Mouse (Mus musculus) liver, embryonic 16.5 days (tissue): ENCODE data around the gene Fbp1. TPM values are rescaled to one million over a fixed set of nuclear protein-coding genes. Genes with fewer than 3 reads are reported as not detected.
"Not testable (repeated sequence)": the region's sequence is repeated elsewhere in the genome, so short reads cannot be mapped to it uniquely, and the experiment has no call there.

Experiments
- ATAC-seq: fragments of 200-750 bp; cut with Nextera tagmentation; 2 replicates; pipeline ENCODE4 v1.8.0; 2017; ENCODE audit warnings: low read depth, mild to moderate bottlenecking, moderate number of reproducible peaks, moderate library complexity
- H3K27ac ChIP-seq: fragments of 300-500 bp; sonication (generic); 2 replicates; pipeline ENCODE4 v1.5.1; 2014; ENCODE audit warnings: mild to moderate bottlenecking, low read length
- H3K27me3 ChIP-seq: fragments of 300-500 bp; sonication (generic); 2 replicates; pipeline ENCODE4 v1.6.1; 2014; ENCODE audit warnings: low read depth, low read length, mixed read lengths; ENCODE audit not compliant: control insufficient read depth, insufficient read depth
- H3K36me3 ChIP-seq: fragments of 300-500 bp; sonication (generic); 2 replicates; pipeline ENCODE4 v1.6.1; 2014; ENCODE audit warnings: mild to moderate bottlenecking; ENCODE audit not compliant: control insufficient read depth, insufficient read depth
- H3K4me1 ChIP-seq: fragments of 300-500 bp; sonication (generic); 2 replicates; pipeline ENCODE4 v1.6.1; 2014; ENCODE audit warnings: low read depth, low read length, mixed read lengths; ENCODE audit not compliant: control insufficient read depth
- H3K4me2 ChIP-seq: fragments of 300-500 bp; sonication (generic); 2 replicates; pipeline ENCODE4 v1.6.1; 2014; ENCODE audit warnings: low read depth, low read length, mixed read lengths
- H3K4me3 ChIP-seq: fragments of 300-500 bp; sonication (generic); 2 replicates; pipeline ENCODE4 v1.5.1; 2014; ENCODE audit warnings: low read depth, mild to moderate bottlenecking, low read length
- H3K9ac ChIP-seq: fragments of 300-500 bp; sonication (generic); 2 replicates; pipeline ENCODE4 v1.6.1; 2014; ENCODE audit warnings: low read depth, low read length
- H3K9me3 ChIP-seq: fragments of 300-500 bp; sonication (generic); replicated peaks from 2 replicates; pipeline ENCODE4 v1.6.1; 2016; ENCODE audit warnings: low read length; ENCODE audit not compliant: control insufficient read depth
- whole genome bisulfite sequencing: fragments of 180-500 bp; shearing (Covaris S2); extraction: QIAGEN DNeasy Blood & Tissue Kit; methylation state at CpG from one replicate; pipeline ENCODE4 v1.1.7; 2014; ENCODE audit not compliant: insufficient replicate concordance; 5-methylcytosine and 5-hydroxymethylcytosine counted together
- polyA plus RNA-seq: library from polyadenylated mRNA; unstranded; fragments of >200 nt; fragmentation: Nextera tagmentation; extraction: Ambion mirVana; gene quantifications from 2 replicates; pipeline ENCODE4 v1.2.1, GENCODE M21; 2015

Fbp1 gene
- polyA plus RNA-seq, 1 experiment from 2014 or later = 149 TPM

DNA sequence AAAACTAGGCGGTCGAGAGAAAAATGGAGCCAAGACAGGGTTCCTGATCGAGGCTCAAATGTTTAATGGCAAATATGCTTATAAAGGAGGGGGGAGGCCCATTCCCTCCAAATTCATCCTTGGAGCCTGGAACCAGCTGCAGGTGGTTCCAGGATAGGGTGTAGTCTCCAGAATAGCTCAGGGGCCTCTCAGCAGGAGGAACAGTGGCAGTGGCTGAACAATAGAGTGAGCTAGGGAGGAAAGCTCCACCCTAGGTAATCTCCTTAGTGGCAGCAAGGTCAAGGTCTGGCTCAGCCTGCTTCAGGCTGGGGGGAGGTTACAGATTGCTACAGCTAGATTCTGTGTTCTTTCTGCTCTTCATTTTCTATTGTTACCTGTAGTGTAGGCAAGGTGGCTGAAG lies 72.4 kb downstream of the Fbp1 start:
- 58% methylated on average over 3 of the region's 3 CpGs for WGBS
- not testable (repeated sequence) for H3K9me3 ChIP-seq, H3K9ac ChIP-seq, H3K36me3 ChIP-seq, ATAC-seq, H3K4me2 ChIP-seq, H3K4me3 ChIP-seq, H3K27ac ChIP-seq, H3K27me3 ChIP-seq, H3K4me1 ChIP-seq

Other genes with a start within 250 kb of the Fbp1 start
- 3.2 and 3.4 TPM in 2 replicates for gene Platr25, start 127.6 kb downstream of the Fbp1 start, polyA plus RNA-seq
- gene Gm5141, start 102.5 kb downstream of the Fbp1 start, polyA plus RNA-seq = 1.0 and 1.6 TPM in 2 replicates
- 0.33 and 3.2 TPM in 2 replicates for gene Fbp2, start 29.9 kb downstream of the Fbp1 start, polyA plus RNA-seq
- gene 2010111I01Rik, start 76.6 kb upstream of the Fbp1 start, polyA plus RNA-seq = 15.9 and 16.3 TPM in 2 replicates